Mouse (Mus musculus): ENCODE measurements around the gene Papss2. TPM values are rescaled to one million over a fixed set of nuclear protein-coding genes. Genes with fewer than 3 reads are reported as not detected.
A peak's percentile ranks its signal among the peaks of the same experiment; 100 is the strongest.

Gene Papss2
- total and polyA plus RNA-seq, 2 experiments, result 75.1 to 223 TPM

DNA sequence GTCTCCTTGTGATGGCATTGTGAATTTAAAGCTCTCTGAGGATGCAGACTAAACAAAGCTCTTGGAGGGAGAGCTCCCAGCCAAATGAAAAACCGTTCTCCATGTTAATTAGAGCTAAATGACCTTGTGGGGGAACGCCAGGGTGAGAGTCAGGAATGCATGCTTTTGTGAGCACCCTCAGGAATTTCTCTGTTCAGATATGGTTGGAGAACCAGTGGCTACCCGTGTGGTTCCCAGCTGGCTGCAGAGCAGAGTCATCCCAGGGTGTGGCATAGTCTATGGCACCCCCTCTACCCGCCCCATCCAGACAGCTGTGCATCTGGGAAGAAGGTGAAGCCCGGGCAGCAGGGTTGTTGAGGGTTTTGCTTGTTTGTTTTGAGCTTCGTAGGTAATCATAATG, 7.9 kb upstream of the Papss2 start:
- Histone ChIP-seq H3K79me2 (ENCODE audit: control insufficient read depth, insufficient read depth, low read length) (no peaks in the 10 kb centered on the region), H3K4me3 (ENCODE audit: insufficient read depth, low read depth, low read length) (no peak overlapping the region), H3K27ac (replicated peaks; ENCODE audit: insufficient read depth, low read depth, low read length) (no peak overlapping the region), H3K27me3 (ENCODE audit: control insufficient read depth, insufficient read depth, low read length) (no peaks in the 10 kb centered on the region), H3K4me1 (ENCODE audit: control insufficient read depth, insufficient read depth, low read length) (no peaks in the 10 kb centered on the region), H3K36me3 (ENCODE audit: control insufficient read depth, insufficient read depth, low read length) (no peaks in the 10 kb centered on the region), H3K9ac (ENCODE audit: low read depth, low read length) (no peak overlapping the region)
- 76% methylated on average over 6 of the region's 6 CpGs for WGBS
- no peak for DNase-seq (ENCODE audit: extremely low read depth, low read depth, low spot score)
- TF ChIP-seq CTCF (IDR thresholded peaks at IDR 0.05; ENCODE audit: low read depth, low read length) (no peak), POLR2A (IDR thresholded peaks at IDR 0.05; ENCODE audit: extremely low read depth, insufficient read depth, low read length) (no peak)

DNA sequence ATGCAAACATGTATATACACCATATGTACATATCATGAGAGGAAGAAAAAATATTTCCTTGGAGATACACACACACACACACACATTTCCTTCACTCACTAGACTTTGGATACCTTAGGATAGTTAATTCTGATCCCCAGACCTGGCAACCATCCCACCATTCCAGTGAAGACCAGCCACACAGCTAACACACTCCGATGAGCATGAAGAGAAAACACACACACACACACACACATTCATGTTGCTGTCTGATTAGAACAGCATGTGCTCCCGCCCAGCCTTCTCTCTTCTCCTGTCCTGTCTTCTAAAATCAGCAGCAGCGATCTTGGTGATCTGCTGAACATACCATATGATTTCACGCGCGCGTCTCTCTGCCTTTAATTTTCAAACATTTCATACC, 2.8 kb upstream of the Papss2 start:
- 96% methylated on average over 7 of the region's 7 CpGs for WGBS
- no peak for DNase-seq (ENCODE audit: extremely low read depth, low read depth, low spot score)
- H3K4me1 ChIP-seq (ENCODE audit: control insufficient read depth, insufficient read depth, low read length), result 0 out of 2 replicates have a peak, but pooled peaks cover 1% of the 10 kb centered on the region
- H3K27ac ChIP-seq (replicated peaks; ENCODE audit: insufficient read depth, low read depth, low read length), result no peak overlapping the region
- H3K36me3 ChIP-seq (ENCODE audit: control insufficient read depth, insufficient read depth, low read length), result no peaks in the 10 kb centered on the region
- no peak overlapping the region for H3K9ac ChIP-seq (ENCODE audit: low read depth, low read length)
- no peak overlapping the region for H3K4me3 ChIP-seq (ENCODE audit: insufficient read depth, low read depth, low read length)
- H3K27me3 ChIP-seq (ENCODE audit: control insufficient read depth, insufficient read depth, low read length), result no peaks in the 10 kb centered on the region
- TF ChIP-seq CTCF (IDR thresholded peaks at IDR 0.05; ENCODE audit: low read depth, low read length), result no peak
- no peak for TF ChIP-seq POLR2A (IDR thresholded peaks at IDR 0.05; ENCODE audit: extremely low read depth, insufficient read depth, low read length)
- peaks cover 5% of the 10 kb centered on the region; the same call in 1 of the 2 replicates for H3K79me2 ChIP-seq (ENCODE audit: control insufficient read depth, insufficient read depth, low read length)

GRCm38 (mm10) chr19:32593870-32594269, 1.7 kb upstream of the Papss2 start:
- peak; percentile 47 for DNase-seq (ENCODE audit: extremely low read depth, low read depth, low spot score)
- Histone ChIP-seq H3K9ac (ENCODE audit: low read depth, low read length) (no peak overlapping the region), H3K36me3 (ENCODE audit: control insufficient read depth, insufficient read depth, low read length) (no peaks in the 10 kb centered on the region), H3K4me1 (ENCODE audit: control insufficient read depth, insufficient read depth, low read length) (0 out of 2 replicates have a peak, but pooled peaks cover 2% of the 10 kb centered on the region), H3K79me2 (ENCODE audit: control insufficient read depth, insufficient read depth, low read length) (peaks cover 5% of the 10 kb centered on the region; the same call in 1 of the 2 replicates), H3K4me3 (ENCODE audit: insufficient read depth, low read depth, low read length) (no peak overlapping the region), H3K27me3 (ENCODE audit: control insufficient read depth, insufficient read depth, low read length) (no peaks in the 10 kb centered on the region), H3K27ac (replicated peaks; ENCODE audit: insufficient read depth, low read depth, low read length) (no peak overlapping the region)
- TF ChIP-seq CTCF (IDR thresholded peaks at IDR 0.05; ENCODE audit: low read depth, low read length) (peak; percentile 27; the same call in 1 of the 2 replicates), POLR2A (IDR thresholded peaks at IDR 0.05; ENCODE audit: extremely low read depth, insufficient read depth, low read length) (no peak)
- 60% methylated on average over 5 of the region's 5 CpGs for WGBS

DNA sequence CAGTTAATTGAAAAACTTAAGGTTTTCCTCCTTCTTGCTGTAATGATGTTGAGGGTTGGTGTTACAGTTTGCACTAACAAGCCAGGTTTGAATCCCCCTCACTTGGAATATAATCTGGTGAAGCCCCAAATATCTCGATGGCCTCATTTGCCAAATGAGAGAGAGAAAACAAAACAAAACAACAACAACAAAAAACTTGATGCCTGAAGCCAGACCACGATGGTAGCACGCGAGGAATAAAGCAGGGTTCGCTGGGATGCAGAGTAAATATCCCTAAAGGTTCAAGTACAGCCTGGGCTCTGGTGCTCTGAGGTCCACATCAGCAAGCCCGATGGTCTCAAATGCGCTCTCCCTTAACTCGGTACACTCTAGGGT, 472 bp upstream of the Papss2 start:
- no peak overlapping the region; the same call in 1 of the 2 replicates for H3K27ac ChIP-seq (replicated peaks; ENCODE audit: insufficient read depth, low read depth, low read length)
- H3K9ac ChIP-seq (ENCODE audit: low read depth, low read length), result peak overlapping the region; percentile 95

DNA sequence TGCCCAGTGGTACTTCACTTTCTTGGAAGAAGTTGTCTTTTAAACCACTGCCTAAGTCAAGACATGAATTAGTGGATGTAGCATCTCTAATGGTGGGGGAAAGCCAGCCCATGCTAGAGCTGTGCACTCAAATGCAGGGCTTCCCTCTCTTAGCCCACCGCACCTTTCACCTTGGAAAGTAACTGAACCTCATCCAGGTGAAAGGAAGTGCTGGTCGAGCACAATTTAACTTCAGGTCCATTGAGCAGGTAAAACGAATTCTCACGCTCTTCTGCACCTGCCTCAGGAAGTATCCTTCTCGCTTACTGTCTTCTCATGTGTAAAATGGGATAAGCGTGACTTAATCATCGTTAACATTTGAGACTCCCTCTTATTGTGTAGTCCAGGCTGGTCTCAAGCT, 3.4 kb downstream of the Papss2 start:
- Histone ChIP-seq H3K79me2 (ENCODE audit: control insufficient read depth, insufficient read depth, low read length) (peaks cover 9% of the 10 kb centered on the region; the same call in 1 of the 2 replicates), H3K27ac (replicated peaks; ENCODE audit: insufficient read depth, low read depth, low read length) (peak overlapping the region; percentile 14; the same call in 1 of the 2 replicates), H3K4me1 (ENCODE audit: control insufficient read depth, insufficient read depth, low read length) (peaks cover 13% of the 10 kb centered on the region), H3K4me3 (ENCODE audit: insufficient read depth, low read depth, low read length) (no peak overlapping the region), H3K36me3 (ENCODE audit: control insufficient read depth, insufficient read depth, low read length) (no peaks in the 10 kb centered on the region), H3K9ac (ENCODE audit: low read depth, low read length) (peak overlapping the region; percentile 12; the same call in 1 of the 2 replicates), H3K27me3 (ENCODE audit: control insufficient read depth, insufficient read depth, low read length) (no peaks in the 10 kb centered on the region)
- no peak for DNase-seq (ENCODE audit: extremely low read depth, low read depth, low spot score)
- 66% methylated on average over 7 of the region's 7 CpGs for WGBS
- TF ChIP-seq POLR2A (IDR thresholded peaks at IDR 0.05; ENCODE audit: extremely low read depth, insufficient read depth, low read length) (no peak), CTCF (IDR thresholded peaks at IDR 0.05; ENCODE audit: low read depth, low read length) (no peak)

More for the DNA sequence above, 472 bp upstream of the Papss2 start:
- H3K27me3 ChIP-seq (ENCODE audit: control insufficient read depth, insufficient read depth, low read length), result no peaks in the 10 kb centered on the region
- H3K4me3 ChIP-seq (ENCODE audit: insufficient read depth, low read depth, low read length), result peak overlapping the region; percentile 96
- WGBS, result 14% methylated on average over 8 of the region's 8 CpGs
- no peak for TF ChIP-seq POLR2A (IDR thresholded peaks at IDR 0.05; ENCODE audit: extremely low read depth, insufficient read depth, low read length)
- TF ChIP-seq CTCF (IDR thresholded peaks at IDR 0.05; ENCODE audit: low read depth, low read length), result no peak
- no peak for DNase-seq (ENCODE audit: extremely low read depth, low read depth, low spot score)
- H3K4me1 ChIP-seq (ENCODE audit: control insufficient read depth, insufficient read depth, low read length), result peaks cover 7% of the 10 kb centered on the region; the same call in 1 of the 2 replicates
- H3K36me3 ChIP-seq (ENCODE audit: control insufficient read depth, insufficient read depth, low read length), result no peaks in the 10 kb centered on the region
- peaks cover 5% of the 10 kb centered on the region; the same call in 1 of the 2 replicates for H3K79me2 ChIP-seq (ENCODE audit: control insufficient read depth, insufficient read depth, low read length)

GRCm38 (mm10) chr19:32599436-32599835, 3.8 kb downstream of the Papss2 start:
- TF ChIP-seq POLR2A (IDR thresholded peaks at IDR 0.05; ENCODE audit: extremely low read depth, insufficient read depth, low read length) (no peak), CTCF (IDR thresholded peaks at IDR 0.05; ENCODE audit: low read depth, low read length) (no peak)

More at GRCm38 (mm10) chr19:32599436-32599835, 3.8 kb downstream of the Papss2 start:
- peaks cover 9% of the 10 kb centered on the region; the same call in 1 of the 2 replicates for H3K79me2 ChIP-seq (ENCODE audit: control insufficient read depth, insufficient read depth, low read length)
- peak; percentile 89 for DNase-seq (ENCODE audit: extremely low read depth, low read depth, low spot score)
- peaks cover 16% of the 10 kb centered on the region for H3K4me1 ChIP-seq (ENCODE audit: control insufficient read depth, insufficient read depth, low read length)
- WGBS, result 17% methylated on average over 5 of the region's 5 CpGs
- H3K27ac ChIP-seq (replicated peaks; ENCODE audit: insufficient read depth, low read depth, low read length), result peak overlapping the region; percentile 14; the same call in 1 of the 2 replicates
- H3K4me3 ChIP-seq (ENCODE audit: insufficient read depth, low read depth, low read length), result no peak overlapping the region
- no peaks in the 10 kb centered on the region for H3K36me3 ChIP-seq (ENCODE audit: control insufficient read depth, insufficient read depth, low read length)
- no peaks in the 10 kb centered on the region for H3K27me3 ChIP-seq (ENCODE audit: control insufficient read depth, insufficient read depth, low read length)
- no peak overlapping the region; the same call in 1 of the 2 replicates for H3K9ac ChIP-seq (ENCODE audit: low read depth, low read length)

Measured in liver, adult 2 months (tissue).